Mouse (Mus musculus): Measurements from ENCODE around the gene Pan3. TPM values are rescaled to one million over a fixed set of nuclear protein-coding genes. Genes with fewer than 3 reads are reported as not detected.

The Pan3 gene
- polyA plus RNA-seq, 1 experiment = 34.1 TPM

DNA sequence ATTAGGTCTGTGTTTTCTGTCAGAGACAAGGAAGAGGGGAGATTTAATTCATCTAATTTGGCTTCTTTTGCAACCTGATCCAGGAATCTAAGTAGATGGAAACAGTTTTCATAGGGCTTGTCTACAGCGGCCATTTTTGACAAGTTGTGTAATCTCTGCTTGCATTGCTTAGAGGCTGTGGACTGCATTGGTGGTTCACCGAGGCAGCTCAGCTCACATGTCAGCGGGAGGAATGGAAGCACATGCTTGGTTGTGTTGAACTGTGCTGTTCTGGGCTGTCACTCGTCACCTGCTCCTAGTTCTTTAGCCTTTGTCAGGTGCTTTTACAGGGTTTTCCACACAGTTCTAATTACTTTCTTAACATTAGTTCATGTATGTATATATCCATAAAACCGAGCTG lies 60.9 kb downstream of the Pan3 start:
- H3K27ac ChIP-seq (replicated peaks; ENCODE audit: low read depth, low read length) = no peak overlapping the region
- no peak overlapping the region for H3K4me3 ChIP-seq (ENCODE audit: insufficient read depth, low read depth, low read length)
- H3K4me1 ChIP-seq (ENCODE audit: control insufficient read depth, insufficient read depth, insufficient read length, low read length) = peaks cover 9% of the 10 kb centered on the region; the same call in 1 of the 2 replicates

DNA sequence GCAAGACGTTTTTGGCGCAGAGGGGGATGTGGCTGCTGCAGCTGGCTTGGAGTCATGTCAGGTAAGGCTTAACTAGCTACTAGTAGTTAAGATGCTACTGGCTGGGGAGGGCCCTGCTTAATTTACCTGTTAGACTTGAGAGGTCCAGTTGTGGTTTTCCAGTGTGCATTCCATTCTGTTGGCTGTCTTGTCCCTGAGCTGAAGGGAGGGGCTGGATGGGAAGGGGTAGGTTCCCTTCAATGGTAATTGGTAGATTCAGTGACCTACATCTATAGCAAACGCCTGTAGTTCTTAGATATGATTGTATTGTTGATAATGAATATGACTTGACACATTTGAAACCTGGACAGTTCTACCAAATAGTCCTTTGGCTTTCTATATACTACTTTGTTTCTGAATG lies 62.5 kb downstream of the Pan3 start:
- Histone ChIP-seq H3K4me1 (ENCODE audit: control insufficient read depth, insufficient read depth, insufficient read length, low read length) (peaks cover 9% of the 10 kb centered on the region; the same call in 1 of the 2 replicates), H3K4me3 (ENCODE audit: insufficient read depth, low read depth, low read length) (no peak overlapping the region), H3K27ac (replicated peaks; ENCODE audit: low read depth, low read length) (no peak overlapping the region)

DNA sequence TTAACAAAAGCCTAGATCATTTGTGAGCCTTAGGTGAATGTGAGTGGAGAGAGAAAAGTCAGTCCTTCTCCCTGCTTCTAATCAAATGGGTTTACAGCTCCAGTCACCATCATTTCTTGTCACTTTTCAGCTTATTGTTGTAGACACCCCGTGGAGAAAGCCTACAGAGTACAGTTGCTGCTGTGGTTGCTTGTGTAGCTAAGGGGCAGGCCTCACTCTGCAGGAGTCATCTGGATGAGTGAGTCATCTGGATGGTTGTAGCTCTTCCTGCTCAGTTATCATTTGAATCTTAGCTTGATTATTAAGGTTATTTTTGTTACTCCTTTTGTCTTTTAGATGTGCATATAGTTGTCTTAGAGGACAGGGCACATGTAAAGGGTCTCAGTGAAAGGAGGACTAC lies 63.2 kb downstream of the Pan3 start:
- no peak overlapping the region for H3K4me3 ChIP-seq (ENCODE audit: insufficient read depth, low read depth, low read length)
- no peak overlapping the region for H3K27ac ChIP-seq (replicated peaks; ENCODE audit: low read depth, low read length)
- peaks cover 9% of the 10 kb centered on the region; the same call in 1 of the 2 replicates for H3K4me1 ChIP-seq (ENCODE audit: control insufficient read depth, insufficient read depth, insufficient read length, low read length)

DNA sequence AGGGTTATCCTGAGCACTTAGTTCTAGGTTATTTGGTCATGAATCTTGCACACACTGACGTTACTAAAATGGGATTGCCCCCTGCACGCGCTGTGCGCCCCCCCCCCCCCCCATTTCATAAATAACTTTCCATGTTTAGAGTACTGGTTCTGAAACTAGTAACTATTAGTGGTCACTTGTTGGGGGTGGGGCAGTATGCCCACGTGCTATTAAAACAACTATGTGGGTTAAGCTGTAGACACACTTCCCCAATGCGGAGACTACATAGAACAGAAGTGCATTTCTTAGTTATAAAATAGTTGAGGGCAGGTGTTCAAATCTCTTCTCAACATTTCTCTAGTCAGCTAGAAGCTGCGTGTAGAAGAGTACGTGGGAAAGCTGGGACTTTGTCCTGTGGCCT lies 63.7 kb downstream of the Pan3 start:
- no peak overlapping the region for H3K4me3 ChIP-seq (ENCODE audit: insufficient read depth, low read depth, low read length)
- no peak overlapping the region for H3K27ac ChIP-seq (replicated peaks; ENCODE audit: low read depth, low read length)
- peaks cover 9% of the 10 kb centered on the region; the same call in 1 of the 2 replicates for H3K4me1 ChIP-seq (ENCODE audit: control insufficient read depth, insufficient read depth, insufficient read length, low read length)

DNA sequence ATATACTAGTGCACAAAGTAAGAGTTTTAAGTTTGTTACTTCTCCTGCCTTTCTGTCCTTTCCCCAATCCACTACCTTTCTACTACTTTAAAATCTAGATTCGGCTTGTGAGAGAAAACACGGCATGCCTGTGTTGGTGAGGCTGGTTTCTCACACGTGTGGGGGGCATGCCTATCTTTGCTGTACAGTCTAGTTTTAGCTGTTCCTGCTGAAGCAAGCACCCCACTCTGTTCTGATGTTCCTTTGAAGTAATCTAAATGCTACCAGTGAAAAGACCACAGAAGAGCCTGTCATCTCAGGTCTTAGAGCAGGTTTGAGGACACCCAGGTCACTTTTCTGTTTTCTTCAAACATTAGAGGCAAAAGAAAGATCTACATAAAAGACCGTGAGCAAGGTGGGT lies 64.4 kb downstream of the Pan3 start:
- Histone ChIP-seq H3K27ac (replicated peaks; ENCODE audit: low read depth, low read length) (no peak overlapping the region), H3K4me1 (ENCODE audit: control insufficient read depth, insufficient read depth, insufficient read length, low read length) (peaks cover 9% of the 10 kb centered on the region; the same call in 1 of the 2 replicates), H3K4me3 (ENCODE audit: insufficient read depth, low read depth, low read length) (no peak overlapping the region)

DNA sequence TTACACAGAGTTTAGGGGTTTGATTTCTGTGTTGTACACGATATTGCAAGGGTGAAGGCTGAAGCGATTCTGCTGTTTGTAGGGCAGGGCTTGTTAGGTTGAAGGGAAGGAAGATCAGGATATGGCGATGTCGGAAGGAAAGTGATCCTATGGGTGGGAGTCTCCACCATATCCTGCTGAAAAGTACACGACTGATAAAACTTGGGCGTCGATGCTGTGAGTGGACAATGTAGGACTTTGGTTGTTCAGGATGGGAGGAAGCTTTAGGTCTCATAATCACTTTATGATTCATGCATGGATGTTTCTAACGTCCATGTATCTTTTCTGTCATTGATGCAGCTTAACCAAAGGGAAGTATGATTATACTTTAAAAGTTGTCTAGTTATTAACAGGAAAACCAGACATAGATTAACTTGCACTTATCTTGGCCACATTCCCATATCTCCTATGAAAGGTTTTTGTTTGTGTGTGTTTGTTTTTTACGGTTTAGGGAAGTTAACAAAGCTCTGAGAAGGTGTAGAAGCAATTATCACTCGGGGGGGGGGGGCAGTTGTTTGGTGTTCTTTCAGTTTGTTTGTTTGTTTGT lies 64.9 kb downstream of the Pan3 start:
- Histone ChIP-seq H3K27ac (replicated peaks; ENCODE audit: low read depth, low read length) (no peak overlapping the region), H3K4me1 (ENCODE audit: control insufficient read depth, insufficient read depth, insufficient read length, low read length) (peaks cover 9% of the 10 kb centered on the region; the same call in 1 of the 2 replicates), H3K4me3 (ENCODE audit: insufficient read depth, low read depth, low read length) (no peak overlapping the region)

DNA sequence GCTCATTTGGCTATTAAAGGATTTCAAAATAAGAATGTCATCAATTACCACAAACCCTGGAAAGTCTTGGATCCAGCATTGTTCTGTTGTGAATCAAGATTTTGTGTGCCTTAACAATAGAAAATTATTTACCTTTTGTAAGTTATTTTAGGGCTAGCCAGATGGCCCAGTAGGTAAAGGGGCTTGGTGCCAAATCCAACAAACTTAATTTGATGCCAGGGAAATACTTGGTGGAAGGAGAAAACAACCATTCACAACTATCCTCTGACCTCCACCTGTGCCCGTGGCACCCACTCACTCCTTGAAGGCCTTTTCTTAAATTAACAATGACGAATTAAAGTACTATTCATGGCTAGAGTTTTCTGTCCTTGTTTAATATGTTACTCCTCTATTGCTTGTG lies 66.0 kb downstream of the Pan3 start:
- no peak overlapping the region for H3K4me3 ChIP-seq (ENCODE audit: insufficient read depth, low read depth, low read length)
- H3K4me1 ChIP-seq (ENCODE audit: control insufficient read depth, insufficient read depth, insufficient read length, low read length) = peaks cover 9% of the 10 kb centered on the region; the same call in 1 of the 2 replicates
- no peak overlapping the region for H3K27ac ChIP-seq (replicated peaks; ENCODE audit: low read depth, low read length)

DNA sequence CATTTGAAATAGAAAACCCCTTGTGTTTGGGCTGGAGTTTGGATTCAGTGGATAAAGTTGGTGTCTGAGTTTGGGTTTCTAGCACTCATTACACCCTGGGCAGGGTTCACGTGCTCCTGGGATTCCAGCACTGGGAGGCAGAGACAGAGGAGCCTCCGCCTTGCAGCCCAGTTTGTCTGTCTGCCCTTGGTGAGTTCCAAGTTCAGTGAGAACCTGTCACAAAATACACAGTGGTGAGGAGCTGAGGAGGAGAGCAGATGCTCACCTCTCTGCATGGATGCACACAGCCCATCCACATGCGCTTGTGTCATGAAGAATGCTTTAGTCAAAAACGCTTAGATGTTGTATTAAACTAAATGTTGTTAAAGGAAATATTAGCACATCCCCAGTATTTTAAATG lies 67.0 kb downstream of the Pan3 start:
- Histone ChIP-seq H3K27ac (replicated peaks; ENCODE audit: low read depth, low read length) (no peak overlapping the region), H3K4me3 (ENCODE audit: insufficient read depth, low read depth, low read length) (no peak overlapping the region), H3K4me1 (ENCODE audit: control insufficient read depth, insufficient read depth, insufficient read length, low read length) (peaks cover 9% of the 10 kb centered on the region; the same call in 1 of the 2 replicates)

DNA sequence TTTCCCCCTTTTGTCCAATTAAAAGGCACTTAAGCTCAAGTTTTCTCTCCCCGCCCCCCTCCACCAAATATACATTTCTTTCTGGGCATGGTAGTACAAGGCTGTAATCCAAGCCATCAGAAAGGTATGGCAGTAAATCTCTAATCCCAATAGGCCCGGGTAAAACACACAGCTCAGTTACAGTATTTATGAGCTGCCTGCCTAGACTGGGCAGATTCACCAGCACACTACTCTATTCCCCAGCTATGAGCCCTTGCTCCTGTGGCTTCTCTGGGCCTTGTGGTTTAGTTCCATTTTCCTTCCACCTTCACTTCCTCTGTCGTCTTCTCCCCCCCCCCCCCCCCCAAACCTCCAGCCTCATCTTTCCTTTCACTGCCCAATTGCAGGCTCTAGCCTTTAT lies 67.8 kb downstream of the Pan3 start:
- H3K4me1 ChIP-seq (ENCODE audit: control insufficient read depth, insufficient read depth, insufficient read length, low read length) = peaks cover 6% of the 10 kb centered on the region; the same call in 1 of the 2 replicates
- H3K27ac ChIP-seq (replicated peaks; ENCODE audit: low read depth, low read length) = no peak overlapping the region
- H3K4me3 ChIP-seq (ENCODE audit: insufficient read depth, low read depth, low read length) = no peak overlapping the region

DNA sequence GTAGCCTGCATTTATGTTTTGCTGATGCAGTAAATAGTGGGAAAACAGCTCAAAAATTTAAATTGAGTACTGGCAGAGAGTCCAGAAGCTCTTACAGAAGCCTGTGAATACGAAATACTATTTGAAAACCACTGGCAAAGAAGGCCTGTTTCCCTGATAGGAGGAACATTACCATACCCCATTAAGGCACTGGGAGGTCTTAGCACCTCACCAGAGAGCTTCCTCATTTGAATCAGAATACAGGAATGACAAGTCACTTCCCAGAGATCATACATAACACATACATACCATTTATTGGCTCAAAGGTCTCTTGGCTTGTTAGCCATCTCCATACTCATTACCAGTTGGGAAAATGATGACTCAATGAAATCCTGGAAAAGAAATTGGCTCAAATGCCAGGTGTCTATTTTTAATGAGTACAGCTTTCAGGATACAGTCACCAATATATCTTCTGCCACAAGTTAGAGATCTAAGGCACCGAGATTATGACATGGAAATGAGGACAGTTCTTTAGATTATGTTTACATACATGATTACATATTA lies 71.6 kb downstream of the Pan3 start:
- Histone ChIP-seq H3K27ac (replicated peaks; ENCODE audit: low read depth, low read length) (no peak overlapping the region), H3K4me3 (ENCODE audit: insufficient read depth, low read depth, low read length) (no peak overlapping the region), H3K4me1 (ENCODE audit: control insufficient read depth, insufficient read depth, insufficient read length, low read length) (no peaks in the 10 kb centered on the region)

DNA sequence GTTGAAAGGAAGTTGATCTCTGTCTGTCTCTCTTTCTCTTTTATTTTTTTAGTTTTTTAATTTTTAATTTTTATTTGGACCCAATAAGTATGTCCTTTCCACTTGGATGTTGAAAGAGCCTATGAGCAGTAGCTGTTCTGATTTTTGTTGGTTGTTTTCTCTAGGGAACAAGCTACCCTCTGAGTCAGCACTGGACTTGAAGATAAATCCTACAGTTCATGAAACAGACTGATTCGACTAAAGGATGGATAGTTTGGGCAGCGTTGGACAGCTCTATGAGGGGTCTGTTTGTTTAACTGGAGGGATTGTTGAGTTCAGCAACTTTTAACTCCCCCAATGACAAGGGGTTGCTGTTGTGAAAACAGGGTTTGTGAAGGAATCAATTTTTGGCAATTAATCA lies 73.0 kb downstream of the Pan3 start:
- Histone ChIP-seq H3K27ac (replicated peaks; ENCODE audit: low read depth, low read length) (no peak overlapping the region), H3K4me3 (ENCODE audit: insufficient read depth, low read depth, low read length) (no peak overlapping the region), H3K4me1 (ENCODE audit: control insufficient read depth, insufficient read depth, insufficient read length, low read length) (peaks cover under 1% of the 10 kb centered on the region; the same call in 1 of the 2 replicates)

DNA sequence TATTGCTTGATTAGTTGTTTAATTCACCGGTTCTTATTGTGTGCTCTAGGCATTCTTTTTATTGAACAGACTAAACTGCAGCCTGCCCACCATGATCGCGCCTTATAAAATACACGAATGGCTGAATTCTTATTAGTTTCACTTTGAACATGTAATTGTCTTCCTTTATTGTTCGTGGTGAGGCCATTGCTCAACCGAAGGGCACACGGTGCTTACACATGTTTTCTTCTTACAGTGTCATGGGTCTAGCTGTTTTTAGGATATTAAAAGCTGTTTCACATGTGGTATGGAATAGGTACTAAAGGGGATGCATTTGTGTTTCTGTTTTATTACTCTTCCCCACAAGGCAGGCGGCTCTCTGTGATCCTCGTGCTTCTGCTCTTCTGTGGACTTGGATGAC lies 81.4 kb downstream of the Pan3 start:
- Histone ChIP-seq H3K4me1 (ENCODE audit: control insufficient read depth, insufficient read depth, insufficient read length, low read length) (peaks cover 8% of the 10 kb centered on the region), H3K27ac (replicated peaks; ENCODE audit: low read depth, low read length) (no peak overlapping the region), H3K4me3 (ENCODE audit: insufficient read depth, low read depth, low read length) (no peak overlapping the region)

DNA sequence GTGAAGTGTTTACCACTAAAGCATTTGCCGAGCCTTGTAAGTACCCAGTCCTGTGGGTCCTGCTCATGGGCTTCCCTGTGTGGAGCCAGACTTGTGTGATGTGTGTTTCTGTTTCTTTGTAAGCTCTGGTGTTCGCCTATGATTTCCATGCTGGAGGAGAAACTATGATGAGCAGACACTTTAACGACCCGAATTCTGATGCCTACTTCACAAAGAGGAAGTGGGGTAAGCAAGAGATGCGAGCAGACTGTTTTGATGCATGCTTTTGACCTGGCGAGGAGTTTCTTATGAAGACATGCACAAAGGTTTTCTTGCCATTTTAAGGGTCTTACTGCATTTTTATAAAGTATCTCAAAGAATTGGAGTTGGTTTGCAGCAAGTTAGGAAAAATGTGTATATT lies 97.0 kb downstream of the Pan3 start:
- Histone ChIP-seq H3K4me3 (ENCODE audit: insufficient read depth, low read depth, low read length) (no peak overlapping the region), H3K4me1 (ENCODE audit: control insufficient read depth, insufficient read depth, insufficient read length, low read length) (no peaks in the 10 kb centered on the region)

DNA sequence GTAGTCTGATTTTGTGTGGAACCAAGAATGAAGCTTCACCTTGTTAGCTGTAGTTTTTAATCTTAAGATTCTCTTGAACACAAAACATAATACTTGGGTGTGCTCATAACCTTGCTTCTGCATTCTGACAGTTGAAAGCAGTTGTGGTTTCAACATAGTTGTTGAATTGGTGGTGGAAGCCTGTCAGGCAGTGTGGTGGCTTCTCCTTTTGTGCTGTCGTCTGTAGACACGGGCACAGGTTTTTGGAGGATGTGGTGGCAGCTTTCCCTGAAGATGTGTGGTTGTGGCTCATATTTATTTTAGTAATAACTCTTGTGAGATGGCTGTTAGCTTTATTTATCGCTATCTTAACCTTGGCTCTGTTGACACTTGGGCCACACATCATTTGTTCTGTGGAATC lies 97.8 kb downstream of the Pan3 start:
- no peak overlapping the region for H3K4me3 ChIP-seq (ENCODE audit: insufficient read depth, low read depth, low read length)
- H3K27ac ChIP-seq (replicated peaks; ENCODE audit: low read depth, low read length) = no peak overlapping the region
- no peaks in the 10 kb centered on the region for H3K4me1 ChIP-seq (ENCODE audit: control insufficient read depth, insufficient read depth, insufficient read length, low read length)

More for the DNA sequence above, 97.0 kb downstream of the Pan3 start:
- no peak overlapping the region for H3K27ac ChIP-seq (replicated peaks; ENCODE audit: low read depth, low read length)

DNA sequence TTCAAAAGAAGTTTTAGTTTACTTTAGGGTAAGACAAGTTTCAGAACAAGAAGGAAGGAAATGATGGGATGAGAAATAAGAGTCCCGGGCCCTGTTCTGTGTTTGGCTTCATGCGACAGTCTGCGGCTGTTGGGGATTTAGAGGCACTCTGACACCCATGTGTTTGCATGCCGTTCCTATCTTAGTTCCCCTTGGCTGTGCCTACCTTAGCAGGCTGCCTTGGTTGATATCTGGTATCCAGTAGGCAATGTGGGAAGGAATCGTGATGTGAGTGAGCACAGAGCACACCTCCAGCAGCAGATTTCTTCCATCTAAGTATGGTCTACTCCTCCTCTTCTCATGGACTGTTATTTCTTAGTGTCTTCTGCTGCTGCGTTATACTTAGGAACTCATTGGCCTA lies 102.1 kb downstream of the Pan3 start:
- Histone ChIP-seq H3K4me1 (ENCODE audit: control insufficient read depth, insufficient read depth, insufficient read length, low read length) (no peaks in the 10 kb centered on the region), H3K4me3 (ENCODE audit: insufficient read depth, low read depth, low read length) (no peak overlapping the region), H3K27ac (replicated peaks; ENCODE audit: low read depth, low read length) (no peak overlapping the region)

DNA sequence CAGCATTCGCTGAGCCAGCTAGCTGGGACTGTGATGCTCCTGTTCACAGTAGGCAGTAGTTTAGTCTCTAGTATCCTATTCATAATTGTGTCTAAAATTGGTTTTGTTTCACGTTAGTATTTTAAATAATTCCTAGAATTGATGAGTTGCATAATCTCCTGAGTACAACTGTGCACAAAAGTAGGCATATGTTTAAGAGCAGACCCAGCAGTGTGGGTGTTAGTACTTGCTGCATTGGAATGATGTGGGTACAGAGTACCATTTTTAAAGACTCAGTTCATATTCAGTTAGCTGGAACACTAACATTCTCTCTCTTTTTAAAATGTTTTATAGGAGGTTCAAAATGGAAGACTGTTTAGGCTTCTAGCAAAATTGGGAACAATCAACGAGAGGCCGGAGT lies 109.4 kb downstream of the Pan3 start:
- no peaks in the 10 kb centered on the region for H3K4me1 ChIP-seq (ENCODE audit: control insufficient read depth, insufficient read depth, insufficient read length, low read length)
- no peak overlapping the region for H3K4me3 ChIP-seq (ENCODE audit: insufficient read depth, low read depth, low read length)
- no peak overlapping the region for H3K27ac ChIP-seq (replicated peaks; ENCODE audit: low read depth, low read length)
